Mouse (Mus musculus) layer of hippocampus, postnatal 36 days (tissue): ENCODE data around the gene Slc27a5. TPM values are rescaled to one million over a fixed set of nuclear protein-coding genes. Genes with fewer than 3 reads are reported as not detected.

Experiments
- total RNA-seq, 2 experiments: library from RNA; stranded (reverse); gene quantifications; 2 replicates each; pipeline ENCODE4 v1.2.3; 2021

The Slc27a5 gene
- total RNA-seq, 2 experiments from 2014 or later, result 0.20 TPM; not detected in 1

Other genes with a start within 250 kb of the Slc27a5 start
- 10 to 100 TPM; 23.2 to 25.2 TPM for gene Zscan18, start 194.6 kb downstream of the Slc27a5 start, total RNA-seq
- 10 to 100 TPM; 22.9 to 27.8 TPM for gene Zfp329, start 179.3 kb downstream of the Slc27a5 start, total RNA-seq
- 10 to 100 TPM; 13.6 to 14.7 TPM for gene Zfp110, start 163.4 kb downstream of the Slc27a5 start, total RNA-seq
- gene Zfp128, start 117.0 kb downstream of the Slc27a5 start, total RNA-seq, result 1 to 10 TPM; 7.7 to 9.0 TPM
- 10 to 100 TPM; 17.0 to 20.7 TPM for gene Zscan22, start 100.4 kb downstream of the Slc27a5 start, total RNA-seq
- 100 to 1,000 TPM; 399 to 414 TPM for gene Rps5, start 75.9 kb downstream of the Slc27a5 start, total RNA-seq
- under 1 TPM; 0.85 to 0.88 TPM for gene Rnf225, start 70.8 kb downstream of the Slc27a5 start, total RNA-seq
- 10 to 100 TPM; 11.6 to 13.1 TPM for gene Zfp324, start 32.4 kb downstream of the Slc27a5 start, total RNA-seq
- gene Zfp446, start 20.3 kb downstream of the Slc27a5 start, total RNA-seq, result 1 to 10 TPM; 8.6 to 9.3 TPM
- gene Trim28, start 922 bp upstream of the Slc27a5 start, total RNA-seq, result 100 to 1,000 TPM; 235 to 241 TPM
- 10 to 100 TPM; 33.6 to 37.8 TPM for gene Zbtb45, start 11.8 kb upstream of the Slc27a5 start, total RNA-seq
- gene Chmp2a, start 36.6 kb upstream of the Slc27a5 start, total RNA-seq, result 100 to 1,000 TPM; 137 to 146 TPM
- 100 to 1,000 TPM; 193 TPM for gene Ube2m, start 40.1 kb upstream of the Slc27a5 start, total RNA-seq
- gene Mzf1, start 56.6 kb upstream of the Slc27a5 start, total RNA-seq, result 10 to 100 TPM; 14.3 to 17.6 TPM
- gene Vmn1r85, start 97.0 kb upstream of the Slc27a5 start, total RNA-seq, result not detected
- gene Vmn1r86, start 121.7 kb upstream of the Slc27a5 start, total RNA-seq, result not detected
- gene Vmn1r87, start 142.0 kb upstream of the Slc27a5 start, total RNA-seq, result not detected
- gene Vmn1r88, start 161.4 kb upstream of the Slc27a5 start, total RNA-seq, result under 1 TPM; 0.13 to 0.17 TPM
- not detected for gene Vmn1r89, start 214.8 kb upstream of the Slc27a5 start, total RNA-seq